Mouse (Mus musculus) C2C12 (cell line): ENCODE measurements around the gene Olfr54. TPM values are rescaled to one million over a fixed set of nuclear protein-coding genes. Genes with fewer than 3 reads are reported as not detected.
A peak's percentile ranks its signal among the peaks of the same experiment; 100 is the strongest.
"Not testable (repeated sequence)": the region's sequence is repeated elsewhere in the genome, so short reads cannot be mapped to it uniquely, and the experiment has no call there.

ENCODE experiments used
- H3K27me3 ChIP-seq: one replicate; pipeline ENCODE4 v1.6.1; 2011; ENCODE audit not compliant: control insufficient read depth, insufficient read depth, insufficient read length
- H3K36me3 ChIP-seq: one replicate; pipeline ENCODE4 v1.6.1; 2011; ENCODE audit not compliant: control insufficient read depth, insufficient read depth
- H3K4me3 ChIP-seq: one replicate; pipeline ENCODE4 v1.5.1; 2011; ENCODE audit warnings: mild to moderate bottlenecking, control low read depth; ENCODE audit not compliant: poor library complexity, insufficient read depth, severe bottlenecking
- H3K79me2 ChIP-seq: one replicate; pipeline ENCODE4 v1.6.1; 2011; ENCODE audit not compliant: control insufficient read depth, insufficient read depth
- H3K79me3 ChIP-seq: one replicate; pipeline ENCODE4 v1.6.1; 2011; ENCODE audit warnings: low read depth, control low read depth
- H3ac ChIP-seq: one replicate; pipeline ENCODE3; 2011; ENCODE audit warnings: low read depth; ENCODE audit not compliant: control insufficient read depth, insufficient read length
- CEBPB ChIP-seq: IDR thresholded peaks from one replicate; pipeline ENCODE4 v1.6.1; 2011; ENCODE audit warnings: low read depth, mild to moderate bottlenecking, control low read depth, moderate library complexity
- CTCF ChIP-seq: IDR thresholded peaks from one replicate; pipeline ENCODE4 v1.5.1; 2011; ENCODE audit not compliant: control insufficient read depth, insufficient read depth, insufficient read length
- FOSL1 ChIP-seq: IDR thresholded peaks from one replicate; pipeline ENCODE4 v1.8.0; 2011; ENCODE audit warnings: mild to moderate bottlenecking, low read length; ENCODE audit not compliant: poor library complexity, insufficient read depth, severe bottlenecking
- MAX ChIP-seq: IDR thresholded peaks from one replicate; pipeline ENCODE4 v1.6.1; 2011; ENCODE audit warnings: mild to moderate bottlenecking, control low read depth
- MYOD1 ChIP-seq: IDR thresholded peaks from one replicate; pipeline ENCODE4 v1.6.1; 2011; ENCODE audit warnings: low read depth; ENCODE audit not compliant: control insufficient read depth, insufficient read length
- MYOG ChIP-seq: IDR thresholded peaks from one replicate; pipeline ENCODE4 v1.6.1; 2011; ENCODE audit not compliant: control insufficient read depth, insufficient read length; ENCODE audit errors: extremely low read depth
- USF1 ChIP-seq: IDR thresholded peaks from one replicate; pipeline ENCODE4 v1.6.1; 2011; ENCODE audit warnings: low read depth, mild to moderate bottlenecking, control low read depth, moderate library complexity
- polyA plus RNA-seq: library from polyadenylated mRNA; unstranded; fragments of >200 nt; fragmentation: generic; extraction: Trizol; gene quantifications from one replicate; pipeline ENCODE4 v1.2.1, GENCODE M21; 2012; ENCODE audit warnings: missing spikeins

Gene Olfr54
- polyA plus RNA-seq, 1 experiment: not detected

GRCm38 (mm10) chr11:51035951-51036350, 21.9 kb downstream of the Olfr54 start:
- no peak overlapping the region for H3ac ChIP-seq
- H3K4me3 ChIP-seq: no peak overlapping the region
- no peaks in the 10 kb centered on the region for H3K79me2 ChIP-seq
- H3K79me3 ChIP-seq: no peaks in the 10 kb centered on the region
- H3K36me3 ChIP-seq: no peaks in the 10 kb centered on the region
- no peaks in the 10 kb centered on the region for H3K27me3 ChIP-seq
- TF ChIP-seq MYOD1 (no peak), MAX (no peak), MYOG (no peak), FOSL1 (no peak), USF1 (no peak), CEBPB (no peak), CTCF (no peak)

- not testable (repeated sequence) for H3ac ChIP-seq, H3K36me3 ChIP-seq, H3K4me3 ChIP-seq, H3K79me3 ChIP-seq, H3K79me2 ChIP-seq, H3K27me3 ChIP-seq
Observed at GRCm38 (mm10) chr11:51044776-51045175, 30.7 kb downstream of the Olfr54 start.

GRCm38 (mm10) chr11:51047809-51048208, 33.8 kb downstream of the Olfr54 start, which contains the start of gene Olfr1375:
Olfr1375 (plus strand) TSS chr11:51048109.
- H3K4me3 ChIP-seq: not testable (repeated sequence)

GRCm38 (mm10) chr11:51051678-51052077, 37.6 kb downstream of the Olfr54 start:
- H3K27me3 ChIP-seq: no peaks in the 10 kb centered on the region
- TF ChIP-seq CEBPB (no peak), MAX (no peak), USF1 (no peak), CTCF (no peak), MYOG (no peak), FOSL1 (no peak)
- no peaks in the 10 kb centered on the region for H3K36me3 ChIP-seq

More at GRCm38 (mm10) chr11:51047809-51048208, 33.8 kb downstream of the Olfr54 start, which contains the start of gene Olfr1375:
- not testable (repeated sequence) for H3K79me2 ChIP-seq, H3K36me3 ChIP-seq, H3K79me3 ChIP-seq, H3ac ChIP-seq, H3K27me3 ChIP-seq

GRCm38 (mm10) chr11:51053230-51053629, 39.2 kb downstream of the Olfr54 start:
- Histone ChIP-seq H3K79me3 (no peaks in the 10 kb centered on the region), H3K4me3 (no peak overlapping the region), H3ac (no peak overlapping the region), H3K27me3 (no peaks in the 10 kb centered on the region), H3K36me3 (no peaks in the 10 kb centered on the region), H3K79me2 (no peaks in the 10 kb centered on the region)
- TF ChIP-seq USF1 (no peak), CTCF (no peak), MYOD1 (no peak), CEBPB (no peak), MAX (no peak), FOSL1 (no peak), MYOG (no peak)

More at GRCm38 (mm10) chr11:51051678-51052077, 37.6 kb downstream of the Olfr54 start:
- Histone ChIP-seq H3K79me3 (no peaks in the 10 kb centered on the region), H3ac (no peak overlapping the region), H3K79me2 (no peaks in the 10 kb centered on the region), H3K4me3 (no peak overlapping the region)

GRCm38 (mm10) chr11:51059151-51059571, 45.1 kb downstream of the Olfr54 start, which contains the start of gene Zfp354a:
Zfp354a (plus strand) TSS chr11:51059257.
- peaks cover 2% of the 10 kb centered on the region for H3K79me3 ChIP-seq
- no peaks in the 10 kb centered on the region for H3K79me2 ChIP-seq
- TF ChIP-seq CEBPB (no peak), MYOG (no peak), USF1 (no peak), CTCF (no peak), MAX (no peak), MYOD1 (no peak), FOSL1 (no peak)
- peak within 1 kb of the TSS; percentile 57 for H3K4me3 ChIP-seq
- peak within 1 kb of the TSS; percentile 74 for H3ac ChIP-seq
- H3K27me3 ChIP-seq: no peaks in the 10 kb centered on the region
- no peaks in the 10 kb centered on the region for H3K36me3 ChIP-seq
